Mouse (Mus musculus): ENCODE data around the gene Sh2b3.

The Sh2b3 gene

GRCm38 (mm10) chr5:121845361-121845760 lies 7.9 kb upstream of the Sh2b3 start:
- DNase-seq (ENCODE audit: extremely low spot score): no peak

GRCm38 (mm10) chr5:121843138-121843905 lies 5.9 kb upstream of the Sh2b3 start:
- no peak for DNase-seq (ENCODE audit: extremely low spot score)

GRCm38 (mm10) chr5:121842665-121843118 lies 5.2 kb upstream of the Sh2b3 start:
- DNase-seq (ENCODE audit: extremely low spot score): peak; percentile 73

- no peak for DNase-seq (ENCODE audit: extremely low spot score)
These were observed 4.5 kb upstream of the Sh2b3 start for GRCm38 (mm10) chr5:121841973-121842372.

GRCm38 (mm10) chr5:121841516-121841915 lies 4.1 kb upstream of the Sh2b3 start:
- DNase-seq (ENCODE audit: extremely low spot score): no peak

GRCm38 (mm10) chr5:121839128-121839473 lies 1.7 kb upstream of the Sh2b3 start:
- DNase-seq (ENCODE audit: extremely low spot score): no peak

- peak; percentile 51 for DNase-seq (ENCODE audit: extremely low spot score)
These were observed 1.1 kb upstream of the Sh2b3 start for GRCm38 (mm10) chr5:121838341-121839127.

- DNase-seq (ENCODE audit: extremely low spot score): peak; percentile 91
These were observed 592 bp downstream of the Sh2b3 start for GRCm38 (mm10) chr5:121836692-121837415.

- no peak for DNase-seq (ENCODE audit: extremely low spot score)
These were observed 1.3 kb downstream of the Sh2b3 start for GRCm38 (mm10) chr5:121835949-121836691.

- no peak for DNase-seq (ENCODE audit: extremely low spot score)
These were observed 2.3 kb downstream of the Sh2b3 start for GRCm38 (mm10) chr5:121834991-121835747.

GRCm38 (mm10) chr5:121834241-121834606 lies 3.2 kb downstream of the Sh2b3 start:
- DNase-seq (ENCODE audit: extremely low spot score): no peak

GRCm38 (mm10) chr5:121833572-121834240 lies 3.7 kb downstream of the Sh2b3 start:
- DNase-seq (ENCODE audit: extremely low spot score): no peak

- no peak for DNase-seq (ENCODE audit: extremely low spot score)
These were observed 4.3 kb downstream of the Sh2b3 start for GRCm38 (mm10) chr5:121833159-121833558.

- no peak for DNase-seq (ENCODE audit: extremely low spot score)
These were observed 4.9 kb downstream of the Sh2b3 start for GRCm38 (mm10) chr5:121832376-121833155.

GRCm38 (mm10) chr5:121831002-121831601 lies 6.3 kb downstream of the Sh2b3 start:
- DNase-seq (ENCODE audit: extremely low spot score): no peak

GRCm38 (mm10) chr5:121828491-121829432 lies 8.7 kb downstream of the Sh2b3 start:
- peak; percentile 44 for DNase-seq (ENCODE audit: extremely low spot score)

GRCm38 (mm10) chr5:121827876-121828275 lies 9.6 kb downstream of the Sh2b3 start:
- no peak for DNase-seq (ENCODE audit: extremely low spot score)

- no peak for DNase-seq (ENCODE audit: extremely low spot score)
These were observed 11.8 kb downstream of the Sh2b3 start for GRCm38 (mm10) chr5:121825606-121826005.
